In the genomic region with DNA sequence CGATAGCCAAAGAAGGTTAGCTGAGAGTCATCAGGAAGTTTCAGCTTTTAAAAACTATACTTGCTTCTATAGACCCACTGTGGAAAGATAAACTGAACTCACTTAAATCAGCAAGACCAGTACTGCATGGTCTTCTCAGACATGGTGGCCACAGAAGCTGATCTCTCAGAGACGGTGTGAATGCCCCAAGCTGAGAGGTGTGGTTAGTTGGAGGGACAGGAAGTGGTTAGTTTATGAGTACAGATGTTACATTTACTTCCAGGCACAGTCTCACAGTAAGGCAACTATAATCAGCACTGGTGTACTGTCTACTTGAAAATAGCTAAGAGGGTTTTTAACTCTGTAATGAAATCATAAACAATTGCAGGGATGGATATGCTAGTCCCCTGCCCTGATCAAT, we compare ENCODE assay signal across 18 mouse cellular contexts.
"Had no signal": no experiment of that assay in that cellular context is flagged by ENCODE, and none has a peak within 500 bp of the region (broad histone marks: within the 10 kb centered on the region; RNA-seq: fewer than 3 reads in every experiment).

No protein-coding gene starts in this region.

- H3K9me3 ChIP-seq: midbrain, embryonic 10.5 days; midbrain, embryonic 12.5 days; neural tube, embryonic 13.5 days; neural tube, embryonic 15.5 days; stomach, embryonic 15.5 days had no signal

- H3K27ac ChIP-seq: midbrain, embryonic 10.5 days; midbrain, embryonic 12.5 days; neural tube, embryonic 13.5 days; neural tube, embryonic 15.5 days; stomach, embryonic 15.5 days; stomach, postnatal 0 days had no signal

- H3K9ac ChIP-seq: lung, embryonic 14.5 days; midbrain, embryonic 12.5 days; neural tube, embryonic 13.5 days; neural tube, embryonic 15.5 days; stomach, embryonic 15.5 days had no signal

- H3K27me3 ChIP-seq: midbrain, embryonic 12.5 days; neural tube, embryonic 13.5 days; neural tube, embryonic 15.5 days; stomach, embryonic 15.5 days had no signal

- H3K4me2 ChIP-seq: lung, embryonic 14.5 days; midbrain, embryonic 12.5 days; neural tube, embryonic 13.5 days; neural tube, embryonic 15.5 days; stomach, embryonic 15.5 days had no signal

- DNase-seq: lung, adult 18-20 months; lung, embryonic 14.5 days; lung, postnatal 10 days; lung, postnatal 4 days; midbrain, embryonic 14.5 days; retina, postnatal 1 day; right cerebral cortex, adult 18-20 months; right cerebral cortex, postnatal 25 days; thymus, adult 2 months; thymus, postnatal 14 days; thymus, postnatal 4 days had no signal

- H3K4me3 ChIP-seq: midbrain, embryonic 10.5 days; midbrain, embryonic 12.5 days; myocyte; neural tube, embryonic 13.5 days; neural tube, embryonic 15.5 days; stomach, embryonic 15.5 days had no signal

- H3K4me1 ChIP-seq: neural tube, embryonic 15.5 days; stomach, embryonic 15.5 days had no signal

- H3K36me3 ChIP-seq: midbrain, embryonic 10.5 days; midbrain, embryonic 12.5 days; neural tube, embryonic 13.5 days; neural tube, embryonic 15.5 days; stomach, embryonic 15.5 days had no signal
